Mouse (Mus musculus) liver, adult 10 weeks (tissue): ENCODE data around the gene Psmb3. TPM values are rescaled to one million over a fixed set of nuclear protein-coding genes. Genes with fewer than 3 reads are reported as not detected.

Experiments used
- polyA plus RNA-seq: library from polyadenylated mRNA; stranded (reverse); fragments of 350-450 nt; fragmentation: Illumina TruSeq; extraction: RNeasy Lipid Tissue Mini Kit (QIAGEN cat#74804); gene quantifications from one replicate; pipeline ENCODE4 v1.2.3, GENCODE M21; 2014; ENCODE audit warnings: low read depth, low replicate concordance

The Psmb3 gene
- polyA plus RNA-seq, result 20.8 TPM

GRCm38 (mm10) chr11:97703039-97703826 lies at the start of gene Psmb3:
Gene Psmb3, plus strand, starts transcription at chr11:97703399.

GRCm38 (mm10) chr11:97662893-97663527 lies 40.2 kb upstream of the Psmb3 start, which contains the start of gene Mllt6:
Gene Mllt6, plus strand, starts transcription at chr11:97663414.

GRCm38 (mm10) chr11:97685613-97686321 lies 17.4 kb upstream of the Psmb3 start, which contains the start of gene Cisd3:
Gene Cisd3, plus strand, starts transcription at chr11:97685826.

GRCm38 (mm10) chr11:97700003-97700745 lies 3.0 kb upstream of the Psmb3 start, which contains the start of gene Pcgf2:
Gene Pcgf2, minus strand, starts transcription at chr11:97700497.

GRCm38 (mm10) chr11:97744063-97744717 lies 41.0 kb downstream of the Psmb3 start, which contains the start of gene Pip4k2b:
Gene Pip4k2b, minus strand, starts transcription at chr11:97744704.

Other genes with a start within 250 kb of the Psmb3 start
- not detected for gene 4933428G20Rik, start 203.1 kb upstream of the Psmb3 start, polyA plus RNA-seq
- 0.05 TPM for gene Srcin1, start 127.2 kb upstream of the Psmb3 start, polyA plus RNA-seq
- not detected for gene Epop, start 73.7 kb upstream of the Psmb3 start, polyA plus RNA-seq
- gene Mllt6, start 40.0 kb upstream of the Psmb3 start, polyA plus RNA-seq, result 2.0 TPM
- gene Cisd3, start 17.6 kb upstream of the Psmb3 start, polyA plus RNA-seq, result 14.6 TPM
- 0.98 TPM for gene Pcgf2, start 2.9 kb upstream of the Psmb3 start, polyA plus RNA-seq
- gene Pip4k2b, start 41.3 kb downstream of the Psmb3 start, polyA plus RNA-seq, result 7.0 TPM
- 8.0 TPM for gene Cwc25, start 63.2 kb downstream of the Psmb3 start, polyA plus RNA-seq
- not detected for gene 1700001P01Rik, start 72.5 kb downstream of the Psmb3 start, polyA plus RNA-seq
- gene Rpl23, start 79.0 kb downstream of the Psmb3 start, polyA plus RNA-seq, result 672 TPM
- gene Lasp1, start 95.6 kb downstream of the Psmb3 start, polyA plus RNA-seq, result 30.9 TPM
- gene B230217C12Rik, start 137.4 kb downstream of the Psmb3 start, polyA plus RNA-seq, result 0.77 TPM
- 0.98 TPM for gene Fbxo47, start 180.8 kb downstream of the Psmb3 start, polyA plus RNA-seq